Mouse (Mus musculus) ES-E14 (cell line): ENCODE results near the gene Grap2.

Source experiments
- CHD2 ChIP-seq: IDR thresholded peaks from 2 replicates; pipeline ENCODE4 v1.6.1; 2014; ENCODE audit warnings: mild to moderate bottlenecking, low read depth, low read length, inconsistent platforms
- HCFC1 ChIP-seq: IDR thresholded peaks from 2 replicates; pipeline ENCODE4 v1.6.1; 2012; ENCODE audit warnings: low read length, inconsistent platforms, borderline replicate concordance; ENCODE audit not compliant: insufficient read depth
- MAFK ChIP-seq: IDR thresholded peaks from 2 replicates; pipeline ENCODE4 v1.6.1; 2014; ENCODE audit warnings: mild to moderate bottlenecking, low read depth, low read length, inconsistent platforms; ENCODE audit not compliant: insufficient read depth
- ZC3H11A ChIP-seq: IDR thresholded peaks from 2 replicates; pipeline ENCODE4 v1.6.1; 2012; ENCODE audit warnings: low read depth, mild to moderate bottlenecking, inconsistent platforms, low read length, borderline replicate concordance
- ZNF384 ChIP-seq: IDR thresholded peaks from 2 replicates; pipeline ENCODE4 v1.6.1; 2012; ENCODE audit warnings: low read depth, low read length, inconsistent platforms

- TF ChIP-seq HCFC1 (no peak), ZC3H11A (no peak), CHD2 (no peak), ZNF384 (no peak), MAFK (no peak)
Observed at GRCm38 (mm10) chr15:80631311-80631710, 58.9 kb downstream of the Grap2 start.
